ENCODE assay signal across 10 mouse cellular contexts in genomic region chr7:36706636-36707035, GRCm38 (mm10). TPM values are rescaled to one million over a fixed set of nuclear protein-coding genes. Genes with fewer than 3 reads are reported as not detected.
DNase-seq lines count a peak whose midpoint lies in the region; ATAC-seq lines count a peak whose summit lies in the region.
"Had no signal": no experiment of that assay in that cellular context is flagged by ENCODE, and none has a peak within 500 bp of the region (broad histone marks: within the 10 kb centered on the region; RNA-seq: fewer than 3 reads in every experiment).

No protein-coding gene starts in this region.

- 34% methylated on average over 10 of the region's 10 CpGs for WGBS in heart, embryonic 16.5 days
- 59% methylated on average over 10 of the region's 10 CpGs for WGBS in intestine, embryonic 16.5 days

- no peaks in the 10 kb centered on the region for H3K9me3 ChIP-seq in heart, embryonic 16.5 days (replicated peaks; ENCODE audit: control insufficient read depth, low read length)
- H3K9me3 ChIP-seq in intestine, embryonic 16.5 days (ENCODE audit: control insufficient read depth, low read length): no peaks in the 10 kb centered on the region
- H3K9me3 ChIP-seq: liver, embryonic 13.5 days had no signal

- H3K4me2 ChIP-seq in heart, embryonic 16.5 days (ENCODE audit: low read depth, low read length): no peak overlapping the region
- H3K4me2 ChIP-seq in intestine, embryonic 16.5 days (ENCODE audit: low read depth, low read length): no peak overlapping the region
- H3K4me2 ChIP-seq: liver, embryonic 13.5 days had no signal

- no peak for DNase-seq in heart, postnatal 4 days
- DNase-seq in thymus, postnatal 0 days (ENCODE audit: low spot score): peak; percentile 38
- no peak for DNase-seq in thymus, postnatal 25 days
- DNase-seq in testis, postnatal 14 days (ENCODE audit: low spot score): no peak
- DNase-seq in layer of hippocampus, postnatal 36 days: no peak
- DNase-seq in cerebellum, adult 11 months: no peak
- DNase-seq: cerebellum, adult 8-10 months; liver, embryonic 13.5 days had no signal

- no peak overlapping the region for H3K4me3 ChIP-seq in heart, embryonic 16.5 days (ENCODE audit: low read length)
- no peak overlapping the region for H3K4me3 ChIP-seq in intestine, embryonic 16.5 days (ENCODE audit: low read length)
- H3K4me3 ChIP-seq: liver, embryonic 13.5 days had no signal

- H3K36me3 ChIP-seq in heart, embryonic 16.5 days (ENCODE audit: control insufficient read depth, insufficient read depth): no peaks in the 10 kb centered on the region
- no peaks in the 10 kb centered on the region for H3K36me3 ChIP-seq in intestine, embryonic 16.5 days (ENCODE audit: control insufficient read depth, insufficient read depth, low read length)
- H3K36me3 ChIP-seq: liver, embryonic 13.5 days had no signal

- H3K27me3 ChIP-seq in heart, embryonic 16.5 days (ENCODE audit: control insufficient read depth, insufficient read depth, low read length): no peaks in the 10 kb centered on the region
- H3K27me3 ChIP-seq in intestine, embryonic 16.5 days (replicated peaks; ENCODE audit: control insufficient read depth, insufficient read depth, low read length): no peaks in the 10 kb centered on the region

- H3K9ac ChIP-seq in heart, embryonic 16.5 days (ENCODE audit: low read length): no peak overlapping the region
- H3K9ac ChIP-seq in intestine, embryonic 16.5 days (ENCODE audit: low read depth, low read length): no peak overlapping the region
- H3K9ac ChIP-seq: liver, embryonic 13.5 days had no signal

- no peak overlapping the region for H3K27ac ChIP-seq in heart, embryonic 16.5 days (ENCODE audit: low read length)
- H3K27ac ChIP-seq in intestine, embryonic 16.5 days (ENCODE audit: low read length): 0 out of 2 replicates have a peak overlapping the region, but pooled peaks have one; percentile 4
- H3K27ac ChIP-seq: liver, embryonic 13.5 days had no signal

- H3K4me1 ChIP-seq in heart, embryonic 16.5 days (ENCODE audit: control insufficient read depth, insufficient read depth, low read length): peaks cover 6% of the 10 kb centered on the region; the same call in 1 of the 2 replicates
- H3K4me1 ChIP-seq in intestine, embryonic 16.5 days (ENCODE audit: control insufficient read depth, insufficient read depth, low read length): peaks cover 21% of the 10 kb centered on the region
- H3K4me1 ChIP-seq: liver, embryonic 13.5 days had no signal

- ATAC-seq in heart, embryonic 16.5 days (replicated peaks; ENCODE audit: extremely low read depth, insufficient read depth, low FRiP score): peak; percentile 23; the same call in 1 of the 2 replicates
- no peak for ATAC-seq in intestine, embryonic 16.5 days

RNA-seq across cellular contexts. Expression of gene Tshz3, which starts 8.7 kb away (rescaled TPM):
- 3.2 and 3.7 TPM in 2 replicates for polyA plus RNA-seq in heart, embryonic 16.5 days (2015; fragmentation: Nextera tagmentation; extraction: Ambion mirVana)
- total RNA-seq in heart, postnatal 4 days (2021): 1 to 10 TPM; 5.5 to 6.1 TPM
- polyA plus RNA-seq in thymus, postnatal 0 days (2015; fragmentation: Nextera tagmentation; extraction: Ambion mirVana): 0.64 and 0.99 TPM in 2 replicates
- 9.7 and 10.4 TPM in 2 replicates for polyA plus RNA-seq in intestine, embryonic 16.5 days (2015; fragmentation: Nextera tagmentation; extraction: Ambion mirVana)
- total RNA-seq in layer of hippocampus, postnatal 36 days (2021): 10 to 100 TPM; 12.4 to 12.9 TPM
